Mouse (Mus musculus) neural tube, embryonic 10.5 days (tissue): ENCODE results near the gene Olfr764-ps1.
"Not testable (repeated sequence)": the region's sequence is repeated elsewhere in the genome, so short reads cannot be mapped to it uniquely, and the experiment has no call there.

Experiments used
- DNase-seq: peaks from one replicate; pipeline ENCODE4 v3.0.0-alpha.2; 2017; ENCODE audit warnings: low spot score; ENCODE audit errors: extremely low spot score

Gene Olfr764-ps1

GRCm38 (mm10) chr10:129039796-129040195 is at the start of gene Olfr764-ps1:
Olfr764-ps1 (minus strand) TSS chr10:129039896.
- no peak for DNase-seq

- not testable (repeated sequence) for DNase-seq
Measured at GRCm38 (mm10) chr10:129082810-129083209, 43.1 kb upstream of the Olfr764-ps1 start, which contains the start of gene Olfr767. Olfr767 (minus strand) TSS chr10:129082910.

- no peak for DNase-seq
Measured at GRCm38 (mm10) chr10:129068877-129069276, 29.2 kb upstream of the Olfr764-ps1 start, which contains the start of gene Olfr766-ps1. Olfr766-ps1 (minus strand) TSS chr10:129068977.

- DNase-seq = not testable (repeated sequence)
Measured at GRCm38 (mm10) chr10:129049898-129050297, 10.2 kb upstream of the Olfr764-ps1 start, which contains the start of gene Olfr765. Olfr765 (minus strand) TSS chr10:129049998.

DNA sequence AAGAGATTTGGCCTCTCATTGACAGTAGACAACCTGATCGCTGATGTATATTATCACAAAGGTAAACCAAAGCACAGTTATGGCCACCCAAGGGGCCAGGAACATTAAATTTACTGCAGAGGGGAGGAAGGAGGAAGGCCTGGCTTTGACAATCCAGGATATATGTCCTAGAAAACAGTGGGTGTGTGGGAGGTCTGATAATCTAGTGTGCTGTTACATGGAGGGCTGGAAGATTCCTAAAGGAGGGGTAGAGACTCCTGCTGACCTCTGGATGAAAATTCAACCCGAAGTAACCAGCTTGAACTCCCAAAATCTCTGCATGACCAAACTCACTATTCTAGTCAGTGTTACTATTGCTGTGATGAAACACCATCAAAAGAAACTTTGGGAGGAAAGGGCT is 11.4 kb downstream of the Olfr764-ps1 start:
- DNase-seq = no peak

- DNase-seq = peak; percentile 64
Measured at GRCm38 (mm10) chr10:129026018-129026662, 13.6 kb downstream of the Olfr764-ps1 start.

DNA sequence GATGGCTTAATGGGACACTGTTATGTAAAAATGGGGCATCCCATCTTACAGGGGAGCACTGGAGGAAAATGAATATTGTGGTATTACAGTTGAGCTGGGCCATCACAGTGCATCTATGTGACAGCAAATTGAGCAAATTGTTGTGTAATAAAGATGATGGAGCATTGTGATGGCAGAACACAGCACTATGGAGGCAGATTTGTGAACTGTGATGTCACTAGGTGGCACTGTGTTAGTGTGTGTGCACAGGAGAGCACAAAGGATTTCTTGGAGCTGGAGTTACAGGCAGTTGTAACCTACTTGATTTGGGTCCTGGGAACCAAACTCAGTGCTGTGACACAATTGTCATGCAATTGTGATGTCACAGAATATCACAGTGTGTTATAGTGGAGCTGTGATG is 16.4 kb downstream of the Olfr764-ps1 start:
- no peak for DNase-seq

GRCm38 (mm10) chr10:129014477-129014876 is 25.2 kb downstream of the Olfr764-ps1 start:
- DNase-seq = no peak

- DNase-seq = not testable (repeated sequence)
Measured at GRCm38 (mm10) chr10:129011511-129011910, 28.2 kb downstream of the Olfr764-ps1 start.

DNA sequence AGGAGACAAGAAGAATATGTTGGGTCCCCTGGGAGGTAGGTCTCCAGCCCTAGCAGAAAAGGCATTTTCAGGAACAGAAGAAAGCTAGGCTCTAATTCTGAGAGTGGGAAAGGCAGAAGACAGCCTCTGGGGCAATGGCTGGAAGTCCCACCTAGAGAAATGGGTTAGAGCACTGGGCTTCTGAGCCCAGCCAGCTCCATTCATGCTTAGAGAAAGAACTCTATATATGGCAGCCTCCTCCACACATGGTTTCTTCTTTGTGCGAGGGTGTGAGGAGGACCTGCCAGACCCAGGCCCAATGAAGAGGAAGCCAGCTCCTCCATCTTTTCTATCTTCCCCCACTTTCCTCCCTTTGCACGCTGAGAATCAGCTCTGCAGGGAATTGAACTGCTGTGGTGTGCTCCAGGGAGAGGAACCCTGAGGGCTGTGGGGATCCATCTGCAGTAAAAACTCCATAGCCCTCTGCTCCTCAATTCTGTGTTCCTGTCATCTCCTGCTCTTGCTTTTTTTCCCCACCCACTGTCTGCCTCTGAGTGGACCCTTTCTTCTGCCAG is 29.3 kb downstream of the Olfr764-ps1 start, which contains the start of gene Olfr763:
Olfr763 (plus strand) TSS at position 504 of the 554 bp plus-strand sequence.
- DNase-seq = no peak

DNA sequence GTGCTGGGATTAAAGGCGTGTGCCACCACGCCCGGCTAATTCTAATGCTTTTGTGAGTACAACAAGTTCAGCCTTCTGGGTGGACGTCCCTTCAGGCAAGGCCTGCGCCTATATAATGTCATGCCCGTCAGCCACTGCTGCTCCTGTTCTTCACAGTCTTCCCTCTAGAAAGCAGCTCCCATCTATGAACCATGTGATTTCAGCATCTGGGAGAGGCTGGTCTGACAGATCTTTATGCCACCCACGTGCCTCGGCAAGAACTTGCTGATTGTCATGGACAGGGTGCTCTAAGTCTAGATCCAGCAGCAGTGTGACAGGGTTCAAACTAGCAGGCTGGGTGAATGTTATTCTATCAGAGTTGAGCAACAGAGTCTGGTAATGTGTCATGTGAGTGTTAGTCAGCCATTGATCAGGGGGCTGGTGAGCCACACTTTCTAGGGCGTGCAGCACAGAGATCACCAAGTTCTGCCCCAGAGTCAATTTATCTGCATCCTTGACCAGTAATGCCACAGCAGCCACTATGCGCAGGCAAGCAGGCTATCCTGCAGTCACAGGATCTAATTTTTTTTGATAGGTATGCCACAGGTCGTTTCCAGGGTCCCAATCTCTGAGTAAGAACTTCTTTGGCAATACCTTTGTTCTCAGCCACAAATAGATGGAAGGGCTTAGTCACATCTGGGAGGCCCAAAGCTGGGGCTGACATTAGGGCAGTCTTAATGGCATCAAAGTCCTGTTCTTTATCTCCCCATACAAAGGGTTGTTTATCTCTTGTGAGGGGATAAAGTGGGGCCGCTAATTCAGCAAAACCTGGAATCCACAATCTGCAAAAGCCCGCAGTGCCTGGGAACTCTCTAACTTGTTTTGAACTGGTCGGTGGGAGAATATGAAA is 35.4 kb downstream of the Olfr764-ps1 start:
- DNase-seq = no peak

DNA sequence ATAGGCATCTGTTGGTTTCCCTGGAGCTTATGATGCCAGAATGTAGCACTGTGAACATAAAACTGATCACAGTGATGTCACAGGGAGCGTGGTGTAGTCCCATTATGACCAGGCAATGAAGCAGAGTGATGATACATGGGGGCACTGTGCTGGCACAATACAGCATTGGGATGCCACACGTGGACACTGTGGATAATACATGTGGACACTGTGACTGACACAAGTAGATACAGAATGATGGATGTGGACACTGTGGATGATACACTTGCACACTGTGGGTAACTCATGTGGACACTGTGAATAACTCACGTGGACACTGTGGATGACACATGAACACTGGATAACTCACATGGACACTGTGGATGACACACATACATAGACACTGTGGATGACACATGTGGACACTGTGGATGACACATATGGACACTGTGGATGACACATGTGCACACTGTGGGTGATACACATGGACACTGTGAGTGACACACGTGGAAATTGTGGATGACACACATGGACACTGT is 43.1 kb downstream of the Olfr764-ps1 start:
- no peak for DNase-seq

DNA sequence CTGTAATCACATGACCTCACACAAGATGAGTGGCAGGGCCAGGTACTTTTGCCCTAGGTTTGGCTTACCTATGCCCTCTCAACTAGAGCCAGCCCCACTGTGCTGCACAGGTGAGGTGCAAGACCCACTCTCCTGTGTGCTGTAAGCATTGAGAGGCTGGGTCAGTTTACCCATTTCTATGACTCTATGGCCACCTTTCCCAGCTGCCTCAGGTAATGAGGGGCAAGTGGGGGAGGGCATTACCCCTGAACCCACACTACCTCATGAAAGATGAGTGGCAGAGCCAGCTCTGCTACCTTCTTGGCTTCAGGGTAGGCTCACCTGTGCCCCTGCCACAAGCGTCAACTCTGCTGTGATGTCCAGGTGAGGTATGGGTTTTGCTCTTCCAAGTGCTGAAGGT is 43.9 kb downstream of the Olfr764-ps1 start:
- no peak for DNase-seq

- DNase-seq = no peak
Measured at GRCm38 (mm10) chr10:128990994-128991393, 48.7 kb downstream of the Olfr764-ps1 start.

DNA sequence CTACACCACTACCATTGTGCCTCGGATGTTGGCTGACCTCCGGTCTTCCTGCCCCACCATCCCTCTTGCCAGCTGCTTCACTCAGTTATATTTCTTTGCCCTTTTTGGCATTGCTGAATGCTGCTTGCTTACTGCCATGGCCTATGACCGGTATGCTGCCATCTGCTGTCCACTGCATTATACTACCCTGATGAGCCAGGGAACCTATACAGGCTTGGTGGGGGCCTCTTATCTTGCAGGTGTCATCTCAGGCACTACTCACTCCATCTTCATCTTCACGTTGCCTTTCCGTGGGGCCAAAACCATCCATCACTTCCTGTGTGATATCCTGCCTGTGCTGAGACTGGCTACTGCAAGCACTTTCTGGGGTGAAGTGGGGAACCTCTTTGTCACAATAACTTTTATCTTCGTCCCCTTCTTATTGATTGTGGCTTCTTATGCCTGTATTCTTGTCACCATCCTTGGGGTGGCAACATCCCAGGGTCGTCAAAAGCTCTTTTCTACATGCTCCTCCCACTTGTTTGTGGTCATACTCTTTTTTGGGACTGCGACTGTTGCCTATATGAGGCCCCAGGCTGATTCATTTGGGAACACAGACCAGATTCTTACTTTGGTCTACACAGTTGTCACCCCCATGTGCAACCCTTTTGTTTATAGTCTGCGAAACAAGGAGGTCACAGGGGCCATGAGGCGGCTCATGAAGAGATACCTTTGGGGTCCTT is 49.4 kb downstream of the Olfr764-ps1 start:
- not testable (repeated sequence) for DNase-seq

- DNase-seq = not testable (repeated sequence)
Measured at GRCm38 (mm10) chr10:128989131-128989530, 50.6 kb downstream of the Olfr764-ps1 start, which contains the start of gene Olfr9. Olfr9 (plus strand) TSS chr10:128989431.
